Mouse (Mus musculus) heart, adult 2 months (tissue): ENCODE measurements around the gene Dlg5. TPM values are rescaled to one million over a fixed set of nuclear protein-coding genes. Genes with fewer than 3 reads are reported as not detected.

Experiments used
- DNase-seq, 2 experiments: peaks; one replicate each; pipeline ENCODE4 v3.0.0; 2021
- H3K27ac ChIP-seq: fragments of 200-600 bp; 2 replicates; pipeline ENCODE4 v1.8.1; 2022
- H3K27me3 ChIP-seq: fragments of 200-500 bp; 2 replicates; pipeline ENCODE4 v1.6.1; 2012; ENCODE audit warnings: mild to moderate bottlenecking, low read length, inconsistent platforms, mixed read lengths; ENCODE audit not compliant: control insufficient read depth, insufficient read depth
- H3K36me3 ChIP-seq: fragments of 200-500 bp; 2 replicates; pipeline ENCODE4 v1.6.1; 2012; ENCODE audit warnings: low read length, inconsistent platforms; ENCODE audit not compliant: control insufficient read depth, insufficient read depth
- H3K4me1 ChIP-seq: fragments of 200-500 bp; 2 replicates; pipeline ENCODE4 v1.6.1; 2011; ENCODE audit warnings: low read length; ENCODE audit not compliant: control insufficient read depth, insufficient read depth
- H3K4me3 ChIP-seq: fragments of 200-600 bp; 2 replicates; pipeline ENCODE4 v1.8.1; 2022
- H3K79me2 ChIP-seq: fragments of 200-500 bp; replicated peaks from 2 replicates; pipeline ENCODE4 v1.6.1; 2012; ENCODE audit warnings: mild to moderate bottlenecking, inconsistent platforms, low read length, moderate library complexity, mixed read lengths; ENCODE audit not compliant: control insufficient read depth, insufficient read depth
- H3K9ac ChIP-seq: fragments of 200-500 bp; 2 replicates; pipeline ENCODE4 v1.6.1; 2012; ENCODE audit warnings: low read depth, mild to moderate bottlenecking, control low read depth, inconsistent platforms, low read length, mixed read lengths
- CTCF ChIP-seq: fragments of 200-600 bp; IDR thresholded peaks from 2 replicates; pipeline ENCODE4 v1.8.1; 2022; ENCODE audit warnings: antibody characterized with exemption, mild to moderate bottlenecking, moderate library complexity
- EP300 ChIP-seq: fragments of 200-500 bp; IDR thresholded peaks from 2 replicates; pipeline ENCODE4 v1.6.1; 2011; ENCODE audit warnings: low read depth, low read length, control low read depth; ENCODE audit not compliant: insufficient read depth
- POLR2A ChIP-seq: fragments of 200-500 bp; IDR thresholded peaks from 2 replicates; pipeline ENCODE4 v1.6.1; 2011; ENCODE audit warnings: mild to moderate bottlenecking, low read depth, low read length, control low read depth; ENCODE audit not compliant: insufficient read depth
- WGBS: fragments of 180-500 bp; shearing (Covaris S2); methylation state at CpG from one replicate; pipeline ENCODE4 v1.1.7; 2018; 5-methylcytosine and 5-hydroxymethylcytosine counted together
- intact Hi-C: fragments of 180-260 bp; cut with DNase I; formaldehyde crosslinking; loops from one replicate; pipeline ENCODE4 v1.15.1; 2025
- polyA plus RNA-seq: library from polyadenylated mRNA; depleted of rRNA; stranded (reverse); fragments of >200 nt; gene quantifications from 2 replicates; pipeline ENCODE4 v1.2.3, GENCODE M21; 2012
- total RNA-seq, 2 experiments: library from RNA; stranded (reverse); gene quantifications; 2 replicates each; pipeline ENCODE4 v1.2.3; 2021

Dlg5 gene
- total and polyA plus RNA-seq, 3 experiments: 7.7 to 11.4 (median 7.7) TPM

DNA sequence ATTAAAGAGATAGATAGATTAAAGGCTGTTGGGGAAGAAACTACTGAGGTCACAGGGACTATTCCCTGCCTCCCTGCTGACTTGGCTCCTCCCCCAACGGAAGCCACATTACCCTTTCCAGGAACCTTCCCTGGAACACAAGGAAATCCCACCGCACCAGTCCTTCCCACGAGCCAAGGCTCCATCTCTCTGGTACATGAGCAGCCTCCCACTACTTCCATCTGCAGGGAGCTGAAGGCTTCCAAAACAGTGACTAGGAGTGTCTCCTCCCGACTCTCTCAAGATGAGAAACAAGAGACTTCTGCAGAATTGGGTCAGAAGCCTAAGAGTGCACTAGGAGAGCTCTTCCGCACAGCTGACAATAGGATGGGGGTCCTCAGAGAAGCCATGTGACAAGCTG lies 47.9 kb downstream of the Dlg5 start:
- no peak overlapping the region for H3K9ac ChIP-seq
- no peak overlapping the region for H3K4me3 ChIP-seq
- no peak for DNase-seq
- H3K79me2 ChIP-seq: no peaks in the 10 kb centered on the region
- H3K27ac ChIP-seq: no peak overlapping the region
- no peak for TF ChIP-seq POLR2A
- no peaks in the 10 kb centered on the region for H3K36me3 ChIP-seq
- H3K27me3 ChIP-seq: no peaks in the 10 kb centered on the region
- 54% methylated on average over 5 of the region's 5 CpGs for WGBS
- peaks cover 9% of the 10 kb centered on the region for H3K4me1 ChIP-seq
- intact Hi-C loops: no loop called here

DNA sequence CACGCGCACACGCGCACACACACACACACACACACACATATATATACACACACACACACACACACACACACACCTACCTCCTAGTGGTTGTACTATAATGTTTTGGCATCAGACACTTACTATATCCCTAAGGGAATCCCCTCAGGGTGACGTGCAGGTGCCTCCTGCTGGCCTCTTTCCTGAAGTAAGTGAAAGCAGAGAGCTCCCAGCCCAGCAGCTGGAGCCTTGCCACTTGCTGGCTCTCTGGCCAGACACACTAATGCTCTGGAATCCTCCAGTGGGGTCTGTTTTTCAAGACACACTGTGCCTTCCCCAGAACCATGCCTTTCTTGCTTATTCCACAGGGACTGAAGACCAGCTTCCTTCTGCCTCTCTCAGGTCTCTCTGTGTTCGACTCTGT lies 48.8 kb downstream of the Dlg5 start:
- TF ChIP-seq CTCF: no peak
- TF ChIP-seq EP300: no peak
- no peak for TF ChIP-seq POLR2A
- DNase-seq: peak; percentile 36 to 45
- Histone ChIP-seq H3K9ac (no peak overlapping the region), H3K4me3 (no peak overlapping the region), H3K27ac (no peak overlapping the region), H3K79me2 (no peaks in the 10 kb centered on the region), H3K36me3 (no peaks in the 10 kb centered on the region), H3K4me1 (peaks cover 5% of the 10 kb centered on the region), H3K27me3 (no peaks in the 10 kb centered on the region)
- WGBS: 67% methylated on average over 6 of the region's 6 CpGs
- intact Hi-C loops: no loop called here

DNA sequence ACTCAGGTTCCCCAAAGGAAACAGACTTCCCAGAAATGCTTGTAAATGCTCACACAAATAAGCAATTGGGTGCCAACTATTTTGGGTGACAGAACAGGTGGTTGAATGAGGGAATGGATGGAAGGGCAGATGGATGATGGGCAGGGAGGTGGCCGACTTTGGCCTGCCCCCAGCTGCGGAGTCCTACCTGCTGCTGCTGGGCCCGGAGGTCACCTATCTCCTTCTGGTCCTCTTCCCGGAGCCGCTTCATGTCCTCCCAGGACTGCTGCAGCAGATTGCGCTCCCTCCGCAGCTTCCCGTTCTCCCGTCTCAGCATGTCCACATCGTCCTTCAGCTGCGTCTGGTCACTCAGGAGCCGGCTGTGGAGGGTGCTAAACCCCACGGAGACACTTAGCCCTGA lies 55.6 kb downstream of the Dlg5 start:
- Histone ChIP-seq H3K27ac (no peak overlapping the region), H3K9ac (no peak overlapping the region), H3K4me3 (no peak overlapping the region), H3K4me1 (no peaks in the 10 kb centered on the region), H3K36me3 (no peaks in the 10 kb centered on the region), H3K79me2 (no peaks in the 10 kb centered on the region), H3K27me3 (no peaks in the 10 kb centered on the region)
- 88% methylated on average over 13 of the region's 13 CpGs for WGBS
- intact Hi-C loops: no loop called here
- no peak for DNase-seq
- no peak for TF ChIP-seq POLR2A

- TF ChIP-seq POLR2A (no peak), CTCF (no peak), EP300 (no peak)
- intact Hi-C loops: no loop called here
- no peaks in the 10 kb centered on the region for H3K79me2 ChIP-seq
- H3K9ac ChIP-seq: no peak overlapping the region
- H3K36me3 ChIP-seq: no peaks in the 10 kb centered on the region
- H3K27ac ChIP-seq: no peak overlapping the region
- H3K4me3 ChIP-seq: no peak overlapping the region
- 58% methylated on average over 7 of the region's 7 CpGs for WGBS
- H3K27me3 ChIP-seq: no peaks in the 10 kb centered on the region
- no peaks in the 10 kb centered on the region for H3K4me1 ChIP-seq
- peak in 1 of 2 experiments; percentile 20 for DNase-seq
These were observed 56.1 kb downstream of the Dlg5 start for GRCm38 (mm10) chr14:24189598-24189997.

- Histone ChIP-seq H3K4me1 (no peaks in the 10 kb centered on the region), H3K27ac (no peak overlapping the region), H3K4me3 (no peak overlapping the region), H3K79me2 (no peaks in the 10 kb centered on the region), H3K27me3 (no peaks in the 10 kb centered on the region), H3K36me3 (no peaks in the 10 kb centered on the region), H3K9ac (no peak overlapping the region)
- TF ChIP-seq EP300: no peak
- TF ChIP-seq POLR2A: no peak
- TF ChIP-seq CTCF: no peak
- intact Hi-C loops: no loop called here
- 75% methylated on average over 4 of the region's 4 CpGs for WGBS
- no peak for DNase-seq
These were observed 60.2 kb downstream of the Dlg5 start for GRCm38 (mm10) chr14:24185514-24185913.

- TF ChIP-seq POLR2A (no peak), CTCF (no peak), EP300 (no peak)
- 79% methylated on average over 3 of the region's 3 CpGs for WGBS
- Histone ChIP-seq H3K79me2 (no peaks in the 10 kb centered on the region), H3K4me3 (no peak overlapping the region), H3K9ac (no peak overlapping the region), H3K4me1 (no peaks in the 10 kb centered on the region), H3K27ac (no peak overlapping the region), H3K27me3 (no peaks in the 10 kb centered on the region), H3K36me3 (no peaks in the 10 kb centered on the region)
- intact Hi-C loops: loop anchor here (1.0 kb wide), 1 partner anchor 92 kb away; no protein-coding TSS in a partner anchor
- DNase-seq: no peak
These were observed 62.8 kb downstream of the Dlg5 start for GRCm38 (mm10) chr14:24182955-24183354.
